Mouse (Mus musculus) lung, embryonic 14.5 days (tissue): ENCODE results near the gene Serinc3. TPM values are rescaled to one million over a fixed set of nuclear protein-coding genes. Genes with fewer than 3 reads are reported as not detected.
"Not testable (repeated sequence)": the region's sequence is repeated elsewhere in the genome, so short reads cannot be mapped to it uniquely, and the experiment has no call there.

ENCODE experiments used
- ATAC-seq: fragments of 200-750 bp; cut with Nextera tagmentation; 2 replicates; pipeline ENCODE4 v1.8.0; 2017; ENCODE audit warnings: mild to moderate bottlenecking, moderate TSS enrichment, moderate library complexity; ENCODE audit not compliant: insufficient read depth
- DNase-seq: peaks from one replicate; pipeline ENCODE4 v3.0.0-alpha.2; 2015
- H3K27ac ChIP-seq: fragments of 300-500 bp; sonication (generic); 2 replicates; pipeline ENCODE4 v1.5.1; 2014; ENCODE audit warnings: low read depth, mild to moderate bottlenecking, moderate library complexity
- H3K27me3 ChIP-seq: fragments of 300-500 bp; sonication (generic); 2 replicates; pipeline ENCODE4 v1.6.1; 2014; ENCODE audit warnings: low read length, control low read depth; ENCODE audit not compliant: insufficient read depth
- H3K36me3 ChIP-seq: fragments of 300-500 bp; sonication (generic); 2 replicates; pipeline ENCODE4 v1.6.1; 2014; ENCODE audit warnings: control low read depth; ENCODE audit not compliant: insufficient read depth
- H3K4me1 ChIP-seq: fragments of 300-500 bp; sonication (generic); 2 replicates; pipeline ENCODE4 v1.6.1; 2014; ENCODE audit warnings: antibody characterized with exemption, control low read depth; ENCODE audit not compliant: insufficient read depth
- H3K4me2 ChIP-seq: fragments of 300-500 bp; sonication (generic); 2 replicates; pipeline ENCODE4 v1.6.1; 2014; ENCODE audit warnings: mild to moderate bottlenecking
- H3K4me3 ChIP-seq: fragments of 300-500 bp; sonication (generic); 2 replicates; pipeline ENCODE4 v1.5.1; 2014; ENCODE audit warnings: low read depth, low read length
- H3K9ac ChIP-seq: fragments of 300-500 bp; sonication (generic); 2 replicates; pipeline ENCODE4 v1.6.1; 2014
- H3K9me3 ChIP-seq: fragments of 300-500 bp; sonication (generic); 2 replicates; pipeline ENCODE4 v1.6.1; 2016; ENCODE audit warnings: low read depth, low read length, control low read depth
- CTCF ChIP-seq: IDR thresholded peaks from 2 replicates; pipeline ENCODE4 v1.5.1; 2016; ENCODE audit warnings: antibody characterized with exemption, low read depth
- WGBS: fragments of 180-500 bp; shearing (Covaris S2); extraction: QIAGEN DNeasy Blood & Tissue Kit; methylation state at CpG from one replicate; pipeline ENCODE4 v1.1.7; 2014; 5-methylcytosine and 5-hydroxymethylcytosine counted together
- polyA plus RNA-seq: library from polyadenylated mRNA; unstranded; fragments of >200 nt; fragmentation: Nextera tagmentation; extraction: Ambion mirVana; gene quantifications from 2 replicates; pipeline ENCODE4 v1.2.1, GENCODE M21; 2014

Gene Serinc3
- polyA plus RNA-seq, 1 experiment from 2014 or later = 56.2 TPM

- 0 out of 2 replicates have a peak, but pooled peaks cover 6% of the 10 kb centered on the region for H3K36me3 ChIP-seq
- DNase-seq = no peak
- H3K4me2 ChIP-seq = no peak overlapping the region
- no peaks in the 10 kb centered on the region for H3K4me1 ChIP-seq
- TF ChIP-seq CTCF = no peak
- H3K9ac ChIP-seq = no peak overlapping the region
- no peaks in the 10 kb centered on the region for H3K9me3 ChIP-seq
- no peaks in the 10 kb centered on the region for H3K27me3 ChIP-seq
- WGBS = 78% methylated on average over 2 of the region's 2 CpGs
- no peak overlapping the region for H3K27ac ChIP-seq
- no peak for ATAC-seq
- H3K4me3 ChIP-seq = no peak overlapping the region
Measured at GRCm38 (mm10) chr2:163657486-163657885, 12.6 kb upstream of the Serinc3 start.

GRCm38 (mm10) chr2:163655699-163656098 lies 10.8 kb upstream of the Serinc3 start:
- not testable (repeated sequence) for ATAC-seq, H3K9me3 ChIP-seq, H3K4me3 ChIP-seq, H3K27ac ChIP-seq, H3K9ac ChIP-seq, H3K27me3 ChIP-seq, H3K4me2 ChIP-seq, H3K36me3 ChIP-seq, H3K4me1 ChIP-seq, DNase-seq
- 96% methylated on average over 7 of the region's 12 CpGs for WGBS

GRCm38 (mm10) chr2:163646461-163647080 lies 1.6 kb upstream of the Serinc3 start:
- DNase-seq = peak; percentile 77
- no peak for ATAC-seq
- H3K27me3 ChIP-seq = no peaks in the 10 kb centered on the region
- H3K36me3 ChIP-seq = 0 out of 2 replicates have a peak, but pooled peaks cover 3% of the 10 kb centered on the region
- no peak overlapping the region for H3K27ac ChIP-seq
- H3K4me1 ChIP-seq = 0 out of 2 replicates have a peak, but pooled peaks cover 5% of the 10 kb centered on the region
- H3K9ac ChIP-seq = no peak overlapping the region
- H3K4me2 ChIP-seq = no peak overlapping the region
- 65% methylated on average over 5 of the region's 5 CpGs for WGBS
- H3K9me3 ChIP-seq = peaks cover 7% of the 10 kb centered on the region; the same call in 1 of the 2 replicates
- TF ChIP-seq CTCF = no peak
- H3K4me3 ChIP-seq = no peak overlapping the region

DNA sequence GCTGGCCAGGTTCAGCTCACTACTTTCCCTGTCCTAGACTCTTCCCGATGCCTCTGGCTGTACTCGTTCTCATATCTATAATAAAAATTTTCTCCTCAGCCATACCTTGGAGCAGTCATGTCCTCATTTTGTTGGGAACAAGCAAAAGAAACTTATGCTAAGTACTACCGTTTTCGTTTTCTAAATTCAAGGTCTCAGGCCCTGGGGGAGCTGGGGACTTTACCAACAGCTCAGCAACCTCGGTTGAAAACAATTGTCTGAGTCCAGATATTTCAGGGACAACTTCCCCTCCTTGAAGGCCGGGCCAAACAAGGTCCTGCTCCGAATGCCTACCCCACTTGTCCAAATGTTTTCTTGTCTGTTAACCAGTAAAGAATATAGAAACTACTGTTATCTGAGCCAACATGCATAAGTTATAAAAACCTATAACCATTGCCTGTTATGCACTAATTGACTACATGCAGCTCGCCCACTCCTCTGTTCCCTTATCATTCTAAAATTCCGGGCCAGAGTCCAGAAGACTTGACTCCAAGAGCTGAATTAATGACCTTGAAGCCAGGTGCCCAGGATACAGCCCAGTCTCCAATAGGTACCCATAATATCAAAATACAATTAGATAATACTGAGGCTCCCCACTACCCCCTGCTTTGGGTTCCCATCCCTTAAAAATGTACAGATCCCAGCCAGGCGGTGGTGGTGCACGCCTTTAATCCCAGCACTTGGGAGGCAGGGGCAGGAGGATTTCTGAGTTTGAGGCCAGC lies 949 bp upstream of the Serinc3 start:
- peak overlapping the region; percentile 73; the same call in 1 of the 2 replicates for H3K4me2 ChIP-seq
- peaks cover 8% of the 10 kb centered on the region; the same call in 1 of the 2 replicates for H3K36me3 ChIP-seq
- DNase-seq = peak; percentile 9
- 76% methylated on average over 11 of the region's 11 CpGs for WGBS
- peaks cover 7% of the 10 kb centered on the region; the same call in 1 of the 2 replicates for H3K9me3 ChIP-seq
- no peak for ATAC-seq
- H3K9ac ChIP-seq = peak overlapping the region; percentile 4; the same call in 1 of the 2 replicates
- H3K27ac ChIP-seq = peak overlapping the region; percentile 100
- TF ChIP-seq CTCF = no peak
- no peaks in the 10 kb centered on the region for H3K27me3 ChIP-seq
- 0 out of 2 replicates have a peak, but pooled peaks cover 5% of the 10 kb centered on the region for H3K4me1 ChIP-seq
- H3K4me3 ChIP-seq = no peak overlapping the region

DNA sequence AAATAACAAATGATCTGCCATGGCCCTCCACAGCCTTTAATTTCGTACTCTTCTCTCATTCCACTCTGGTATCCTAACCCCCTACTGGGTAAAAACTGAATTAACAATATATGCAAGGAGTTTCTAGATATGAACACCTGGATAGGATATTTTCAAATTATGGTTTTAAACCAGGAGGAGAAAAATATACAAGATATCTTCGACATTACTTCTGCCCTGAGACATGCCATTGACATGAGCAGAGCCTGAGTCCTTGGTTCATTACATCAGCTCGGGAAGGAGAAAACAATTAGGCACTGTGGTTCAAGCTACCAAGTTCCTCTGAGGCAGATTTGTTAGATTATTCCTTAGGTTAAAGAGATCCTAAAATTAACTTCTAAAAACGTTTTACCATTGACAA lies 884 bp downstream of the Serinc3 start:
- H3K27ac ChIP-seq = peak overlapping the region; percentile 100
- peak; percentile 30 for DNase-seq
- H3K9ac ChIP-seq = peak overlapping the region; percentile 94
- peaks cover 8% of the 10 kb centered on the region; the same call in 1 of the 2 replicates for H3K4me1 ChIP-seq
- peak overlapping the region; percentile 87 for H3K4me3 ChIP-seq
- WGBS = 0% methylated on average over 4 of the region's 4 CpGs
- H3K36me3 ChIP-seq = peaks cover 10% of the 10 kb centered on the region; the same call in 1 of the 2 replicates
- no peak for ATAC-seq
- peak overlapping the region; percentile 73 for H3K4me2 ChIP-seq
- no peaks in the 10 kb centered on the region for H3K9me3 ChIP-seq
- H3K27me3 ChIP-seq = no peaks in the 10 kb centered on the region
- no peak for TF ChIP-seq CTCF

GRCm38 (mm10) chr2:163643576-163643971 lies 1.4 kb downstream of the Serinc3 start:
- no peak for TF ChIP-seq CTCF
- peaks cover 8% of the 10 kb centered on the region; the same call in 1 of the 2 replicates for H3K4me1 ChIP-seq
- H3K9me3 ChIP-seq = no peaks in the 10 kb centered on the region
- H3K27me3 ChIP-seq = no peaks in the 10 kb centered on the region
- peak overlapping the region; percentile 87 for H3K4me3 ChIP-seq
- H3K27ac ChIP-seq = peak overlapping the region; percentile 100
- 51% methylated on average over 2 of the region's 2 CpGs for WGBS
- H3K36me3 ChIP-seq = peaks cover 10% of the 10 kb centered on the region; the same call in 1 of the 2 replicates
- ATAC-seq (no peak), DNase-seq (no peak)
- H3K9ac ChIP-seq = peak overlapping the region; percentile 94
- H3K4me2 ChIP-seq = peak overlapping the region; percentile 73
